Mouse (Mus musculus) midbrain, embryonic 16.5 days (tissue): ENCODE measurements around the gene Sh3gl2. TPM values are rescaled to one million over a fixed set of nuclear protein-coding genes. Genes with fewer than 3 reads are reported as not detected.

Experiments
- ATAC-seq: fragments of 200-750 bp; cut with Nextera tagmentation; 2 replicates; pipeline ENCODE4 v1.8.0; 2017; ENCODE audit warnings: moderate TSS enrichment
- H3K27ac ChIP-seq: fragments of 300-500 bp; sonication (generic); 2 replicates; pipeline ENCODE4 v1.5.1; 2014; ENCODE audit warnings: mild to moderate bottlenecking, low read length, mixed read lengths
- H3K27me3 ChIP-seq: fragments of 300-500 bp; sonication (generic); 2 replicates; pipeline ENCODE4 v1.6.1; 2014; ENCODE audit warnings: low read depth, low read length, mixed read lengths; ENCODE audit not compliant: control insufficient read depth, insufficient read depth
- H3K36me3 ChIP-seq: fragments of 300-500 bp; sonication (generic); 2 replicates; pipeline ENCODE4 v1.6.1; 2014; ENCODE audit warnings: mild to moderate bottlenecking, low read length, moderate library complexity, mixed read lengths; ENCODE audit not compliant: control insufficient read depth, insufficient read depth
- H3K4me1 ChIP-seq: fragments of 300-500 bp; sonication (generic); 2 replicates; pipeline ENCODE4 v1.6.1; 2014; ENCODE audit warnings: mild to moderate bottlenecking, low read length, mixed read lengths; ENCODE audit not compliant: control insufficient read depth, insufficient read depth
- H3K4me2 ChIP-seq: fragments of 300-500 bp; sonication (generic); 2 replicates; pipeline ENCODE4 v1.6.1; 2014; ENCODE audit warnings: mild to moderate bottlenecking, low read length, mixed read lengths
- H3K4me3 ChIP-seq: fragments of 300-500 bp; sonication (generic); 2 replicates; pipeline ENCODE4 v1.5.1; 2014; ENCODE audit warnings: low read depth, mild to moderate bottlenecking, low read length, moderate library complexity, mixed read lengths
- H3K9ac ChIP-seq: fragments of 300-500 bp; sonication (generic); 2 replicates; pipeline ENCODE4 v1.6.1; 2014; ENCODE audit warnings: low read depth, low read length, mixed read lengths
- H3K9me3 ChIP-seq: fragments of 300-500 bp; sonication (generic); replicated peaks from 2 replicates; pipeline ENCODE4 v1.6.1; 2014; ENCODE audit warnings: mild to moderate bottlenecking, low read length, mixed read lengths; ENCODE audit not compliant: control insufficient read depth, poor library complexity, severe bottlenecking
- WGBS: fragments of 180-500 bp; shearing (Covaris S2); extraction: QIAGEN DNeasy Blood & Tissue Kit; methylation state at CpG from one replicate; pipeline ENCODE4 v1.1.7; 2014; 5-methylcytosine and 5-hydroxymethylcytosine counted together
- polyA plus RNA-seq: library from polyadenylated mRNA; unstranded; fragments of >200 nt; fragmentation: Nextera tagmentation; extraction: Ambion mirVana; gene quantifications from 2 replicates; pipeline ENCODE4 v1.2.1, GENCODE M21; 2015

Sh3gl2 gene
- polyA plus RNA-seq, 1 experiment from 2014 or later = 112 TPM

- Histone ChIP-seq H3K4me1 (no peaks in the 10 kb centered on the region), H3K9ac (no peak overlapping the region), H3K4me3 (no peak overlapping the region), H3K9me3 (no peaks in the 10 kb centered on the region), H3K27me3 (no peaks in the 10 kb centered on the region), H3K4me2 (no peak overlapping the region), H3K36me3 (no peaks in the 10 kb centered on the region), H3K27ac (no peak overlapping the region)
- 86% methylated on average over 4 of the region's 4 CpGs for WGBS
- ATAC-seq = no peak
Measured at GRCm38 (mm10) chr4:85363205-85363604, 158.3 kb downstream of the Sh3gl2 start.

GRCm38 (mm10) chr4:85371036-85371435 is 166.1 kb downstream of the Sh3gl2 start:
- Histone ChIP-seq H3K4me2 (no peak overlapping the region), H3K4me3 (no peak overlapping the region), H3K27ac (no peak overlapping the region), H3K9me3 (no peaks in the 10 kb centered on the region), H3K9ac (no peak overlapping the region), H3K4me1 (0 out of 2 replicates have a peak, but pooled peaks cover 3% of the 10 kb centered on the region), H3K27me3 (no peaks in the 10 kb centered on the region), H3K36me3 (no peaks in the 10 kb centered on the region)
- 38% methylated on average over 6 of the region's 6 CpGs for WGBS
- peak; percentile 80 for ATAC-seq

GRCm38 (mm10) chr4:85374801-85375200 is 169.9 kb downstream of the Sh3gl2 start:
- Histone ChIP-seq H3K27ac (no peak overlapping the region), H3K9ac (no peak overlapping the region), H3K4me3 (no peak overlapping the region), H3K36me3 (0 out of 2 replicates have a peak, but pooled peaks cover 3% of the 10 kb centered on the region), H3K9me3 (no peaks in the 10 kb centered on the region), H3K4me2 (no peak overlapping the region), H3K27me3 (no peaks in the 10 kb centered on the region), H3K4me1 (0 out of 2 replicates have a peak, but pooled peaks cover 3% of the 10 kb centered on the region)
- ATAC-seq = no peak
- WGBS = 90% methylated on average over 4 of the region's 4 CpGs

GRCm38 (mm10) chr4:85376187-85376586 is 171.3 kb downstream of the Sh3gl2 start:
- Histone ChIP-seq H3K4me2 (no peak overlapping the region), H3K36me3 (0 out of 2 replicates have a peak, but pooled peaks cover 3% of the 10 kb centered on the region), H3K27ac (no peak overlapping the region), H3K9ac (no peak overlapping the region), H3K4me1 (no peaks in the 10 kb centered on the region), H3K9me3 (no peaks in the 10 kb centered on the region), H3K4me3 (no peak overlapping the region), H3K27me3 (no peaks in the 10 kb centered on the region)
- no peak for ATAC-seq
- 89% methylated on average over 6 of the region's 6 CpGs for WGBS

DNA sequence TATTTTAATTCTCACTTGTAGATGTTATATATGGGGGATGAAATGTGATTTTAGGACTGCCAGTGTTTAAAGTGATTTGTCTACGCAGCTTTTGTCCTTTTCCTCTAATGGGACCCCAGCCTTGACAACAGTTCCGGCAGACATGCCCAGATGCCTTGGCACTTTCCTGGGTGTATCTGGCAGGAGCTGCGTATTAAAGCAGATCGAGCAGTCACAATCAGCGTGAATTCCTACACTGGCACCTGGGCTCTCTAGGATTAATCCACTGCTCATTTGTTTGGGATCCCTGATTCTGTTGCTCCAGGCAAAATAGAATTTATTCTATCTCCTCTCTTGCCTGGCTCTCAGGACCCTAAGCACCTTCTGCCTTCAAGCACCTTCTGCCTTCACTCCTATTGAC is 171.7 kb downstream of the Sh3gl2 start:
- H3K36me3 ChIP-seq = 0 out of 2 replicates have a peak, but pooled peaks cover 3% of the 10 kb centered on the region
- H3K9ac ChIP-seq = no peak overlapping the region
- no peaks in the 10 kb centered on the region for H3K9me3 ChIP-seq
- WGBS = 77% methylated on average over 5 of the region's 5 CpGs
- no peak overlapping the region for H3K4me3 ChIP-seq
- no peaks in the 10 kb centered on the region for H3K27me3 ChIP-seq
- H3K4me1 ChIP-seq = no peaks in the 10 kb centered on the region
- ATAC-seq = no peak; the same call in 1 of the 2 replicates
- H3K4me2 ChIP-seq = no peak overlapping the region
- H3K27ac ChIP-seq = no peak overlapping the region

DNA sequence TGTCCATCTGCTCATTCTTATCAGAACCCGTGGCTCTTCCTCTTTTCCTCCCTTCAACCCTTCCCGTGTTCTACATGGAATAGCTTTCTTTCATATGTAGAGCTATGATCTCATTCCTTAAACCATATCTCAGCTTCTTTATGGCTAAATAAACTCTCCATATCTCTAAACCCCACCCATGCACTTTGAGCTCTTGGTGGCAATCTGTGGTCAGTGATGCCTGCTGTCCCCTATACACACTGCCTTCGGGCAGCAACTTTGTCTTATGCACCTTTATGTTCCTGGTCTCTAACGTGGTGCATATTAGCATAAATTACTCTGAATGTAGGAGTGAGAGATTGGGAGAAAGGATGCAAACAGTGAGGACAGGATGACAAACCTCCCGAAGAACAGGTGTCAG is 180.3 kb downstream of the Sh3gl2 start:
- Histone ChIP-seq H3K36me3 (peaks cover 3% of the 10 kb centered on the region; the same call in 1 of the 2 replicates), H3K9me3 (no peaks in the 10 kb centered on the region), H3K4me3 (no peak overlapping the region), H3K4me1 (no peaks in the 10 kb centered on the region), H3K9ac (no peak overlapping the region), H3K27me3 (no peaks in the 10 kb centered on the region), H3K27ac (no peak overlapping the region), H3K4me2 (no peak overlapping the region)
- ATAC-seq = no peak
- WGBS = 90% methylated on average over 5 of the region's 5 CpGs

DNA sequence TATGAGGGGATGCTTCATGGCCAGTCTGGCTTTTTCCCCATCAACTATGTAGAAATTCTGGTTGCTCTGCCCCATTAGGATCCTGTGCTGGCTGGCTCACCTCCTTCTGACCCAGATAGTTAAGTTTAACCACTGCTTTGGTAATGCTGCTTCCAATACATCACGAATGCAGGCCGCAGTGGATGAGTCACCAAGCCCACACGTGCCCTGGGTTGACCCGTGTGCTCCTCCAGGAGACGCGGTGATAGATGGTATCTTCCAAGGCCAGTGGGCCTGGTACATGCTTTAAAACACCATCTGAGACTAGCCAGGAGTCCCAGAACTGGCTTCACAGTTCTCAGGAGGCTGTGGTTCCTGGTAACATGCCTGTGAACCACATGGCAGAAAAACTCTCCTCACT is 182.8 kb downstream of the Sh3gl2 start:
- Histone ChIP-seq H3K9me3 (no peaks in the 10 kb centered on the region), H3K9ac (no peak overlapping the region), H3K4me1 (no peaks in the 10 kb centered on the region), H3K4me3 (no peak overlapping the region), H3K4me2 (no peak overlapping the region), H3K36me3 (peaks cover 5% of the 10 kb centered on the region), H3K27me3 (no peaks in the 10 kb centered on the region), H3K27ac (no peak overlapping the region)
- WGBS = 97% methylated on average over 6 of the region's 6 CpGs
- no peak for ATAC-seq

- no peak for ATAC-seq
- Histone ChIP-seq H3K4me2 (no peak overlapping the region), H3K4me1 (no peaks in the 10 kb centered on the region), H3K9me3 (no peaks in the 10 kb centered on the region), H3K36me3 (peaks cover 5% of the 10 kb centered on the region; the same call in 1 of the 2 replicates), H3K9ac (no peak overlapping the region), H3K4me3 (no peak overlapping the region), H3K27me3 (no peaks in the 10 kb centered on the region), H3K27ac (no peak overlapping the region)
- 46% methylated on average over 1 of the region's 1 CpGs for WGBS
Measured at GRCm38 (mm10) chr4:85391795-85392194, 186.9 kb downstream of the Sh3gl2 start.

- no peak overlapping the region for H3K27ac ChIP-seq
- H3K9ac ChIP-seq = no peak overlapping the region
- H3K4me2 ChIP-seq = no peak overlapping the region
- no peaks in the 10 kb centered on the region for H3K9me3 ChIP-seq
- no peaks in the 10 kb centered on the region for H3K27me3 ChIP-seq
- H3K36me3 ChIP-seq = no peaks in the 10 kb centered on the region
- 35% methylated on average over 8 of the region's 8 CpGs for WGBS
- H3K4me3 ChIP-seq = no peak overlapping the region
- no peak for ATAC-seq
- H3K4me1 ChIP-seq = no peaks in the 10 kb centered on the region
Measured at GRCm38 (mm10) chr4:85398765-85399164, 193.8 kb downstream of the Sh3gl2 start.
